Mouse (Mus musculus) kidney, embryonic 15.5 days (tissue): Measurements from ENCODE around the gene Cd3e. TPM values are rescaled to one million over a fixed set of nuclear protein-coding genes. Genes with fewer than 3 reads are reported as not detected.
A peak's percentile ranks its signal among the peaks of the same experiment; 100 is the strongest.

Source experiments
- ATAC-seq: fragments of 200-750 bp; cut with Nextera tagmentation; replicated peaks from 2 replicates; pipeline ENCODE4 v1.8.0; 2017; ENCODE audit warnings: moderate TSS enrichment; ENCODE audit not compliant: low FRiP score
- H3K27ac ChIP-seq: fragments of 300-500 bp; sonication (generic); 2 replicates; pipeline ENCODE4 v1.5.1; 2015; ENCODE audit warnings: mild to moderate bottlenecking, inconsistent platforms
- H3K27me3 ChIP-seq: fragments of 300-500 bp; sonication (generic); 2 replicates; pipeline ENCODE4 v1.6.1; 2015; ENCODE audit warnings: inconsistent platforms
- H3K36me3 ChIP-seq: fragments of 300-500 bp; sonication (generic); 2 replicates; pipeline ENCODE4 v1.6.1; 2015; ENCODE audit warnings: inconsistent platforms
- H3K4me1 ChIP-seq: fragments of 300-500 bp; sonication (generic); 2 replicates; pipeline ENCODE4 v1.6.1; 2015; ENCODE audit warnings: inconsistent platforms
- H3K4me2 ChIP-seq: fragments of 300-500 bp; sonication (generic); 2 replicates; pipeline ENCODE4 v1.6.1; 2015; ENCODE audit warnings: moderate library complexity, mild to moderate bottlenecking, inconsistent platforms
- H3K4me3 ChIP-seq: fragments of 300-500 bp; sonication (generic); replicated peaks from 2 replicates; pipeline ENCODE4 v1.5.1; 2015; ENCODE audit warnings: mild to moderate bottlenecking, inconsistent platforms
- H3K9ac ChIP-seq: fragments of 300-500 bp; sonication (generic); 2 replicates; pipeline ENCODE4 v1.6.1; 2015; ENCODE audit warnings: mild to moderate bottlenecking, inconsistent platforms
- H3K9me3 ChIP-seq: fragments of 300-500 bp; sonication (generic); replicated peaks from 2 replicates; pipeline ENCODE4 v1.6.1; 2016; ENCODE audit warnings: inconsistent platforms
- WGBS: fragments of 180-500 bp; shearing (Covaris S2); methylation state at CpG from one replicate; pipeline ENCODE4 v1.1.7; 2015; ENCODE audit warnings: mixed read lengths; 5-methylcytosine and 5-hydroxymethylcytosine counted together
- polyA plus RNA-seq: library from polyadenylated mRNA; unstranded; fragments of >200 nt; fragmentation: Nextera tagmentation; extraction: Ambion mirVana; gene quantifications from 2 replicates; pipeline ENCODE4 v1.2.1, GENCODE M21; 2015

Cd3e gene
- polyA plus RNA-seq, 1 experiment from 2014 or later = not detected

DNA sequence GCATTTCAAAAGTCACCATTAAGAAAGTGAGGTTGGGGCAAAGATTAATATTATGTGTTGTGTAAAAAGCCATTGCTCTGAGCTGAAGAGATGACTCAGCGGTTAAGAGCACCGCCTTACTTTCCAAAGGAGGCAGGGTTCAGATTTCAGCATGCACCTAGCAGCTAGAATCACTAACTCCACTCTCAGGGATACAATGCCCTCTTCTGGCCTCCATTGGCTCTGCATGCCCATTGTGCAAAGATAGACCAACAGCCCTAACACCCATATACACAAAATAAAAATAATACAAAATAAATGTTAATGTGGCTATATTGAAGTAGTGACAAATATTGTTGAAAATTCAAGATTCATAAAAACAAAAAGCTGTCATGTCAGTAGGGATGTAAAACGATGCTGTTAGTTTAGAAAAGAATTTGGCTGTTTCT, 42.6 kb downstream of the Cd3e start:
- H3K4me3 ChIP-seq = no peak overlapping the region
- H3K9me3 ChIP-seq = no peaks in the 10 kb centered on the region
- H3K27me3 ChIP-seq = peaks cover 10% of the 10 kb centered on the region
- no peak overlapping the region for H3K27ac ChIP-seq
- no peak overlapping the region for H3K4me2 ChIP-seq
- ATAC-seq = 0 out of 2 replicates have a peak, but pooled peaks have one; percentile 28
- peaks cover 14% of the 10 kb centered on the region for H3K36me3 ChIP-seq
- peaks cover 16% of the 10 kb centered on the region for H3K4me1 ChIP-seq
- no peak overlapping the region for H3K9ac ChIP-seq
- WGBS = 23% methylated on average over 3 of the region's 3 CpGs

DNA sequence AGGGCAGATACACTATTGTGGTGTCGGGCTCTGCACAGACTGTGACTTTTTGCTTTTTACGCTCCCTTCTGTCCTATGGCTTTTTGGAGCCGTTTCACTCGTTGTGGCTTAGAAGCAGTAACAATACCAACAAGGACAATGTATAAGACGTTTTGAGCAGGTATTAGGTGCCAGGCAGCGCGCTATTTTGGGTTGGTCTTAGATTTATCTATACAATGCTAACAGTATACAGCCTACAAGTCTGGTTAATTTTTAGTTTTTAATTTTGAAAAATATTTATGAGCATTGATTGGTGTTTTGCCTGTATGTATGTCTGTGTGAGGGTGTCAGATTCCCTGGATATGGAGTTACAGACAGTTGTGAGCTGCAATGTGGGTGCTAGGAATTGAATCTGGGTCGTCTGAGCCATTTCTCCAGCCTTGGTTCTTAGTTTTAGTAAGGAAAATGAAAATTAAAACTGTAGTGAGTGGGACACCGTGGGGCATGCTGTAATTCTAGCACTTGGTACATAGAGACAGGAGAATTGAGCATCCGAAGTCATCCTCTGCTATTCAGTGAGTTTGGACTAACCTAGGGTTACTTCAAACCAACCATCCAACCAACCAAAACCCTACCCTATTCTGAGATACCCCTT, 43.5 kb downstream of the Cd3e start:
- Histone ChIP-seq H3K9me3 (no peaks in the 10 kb centered on the region), H3K4me2 (peak overlapping the region; percentile 93), H3K4me1 (peaks cover 16% of the 10 kb centered on the region), H3K9ac (peak overlapping the region; percentile 47; the same call in 1 of the 2 replicates), H3K27me3 (peaks cover 10% of the 10 kb centered on the region), H3K36me3 (peaks cover 22% of the 10 kb centered on the region), H3K27ac (peak overlapping the region; percentile 63; the same call in 1 of the 2 replicates), H3K4me3 (peak overlapping the region; percentile 80)
- 12% methylated on average over 10 of the region's 10 CpGs for WGBS
- ATAC-seq = no peak; the same call in 1 of the 2 replicates

DNA sequence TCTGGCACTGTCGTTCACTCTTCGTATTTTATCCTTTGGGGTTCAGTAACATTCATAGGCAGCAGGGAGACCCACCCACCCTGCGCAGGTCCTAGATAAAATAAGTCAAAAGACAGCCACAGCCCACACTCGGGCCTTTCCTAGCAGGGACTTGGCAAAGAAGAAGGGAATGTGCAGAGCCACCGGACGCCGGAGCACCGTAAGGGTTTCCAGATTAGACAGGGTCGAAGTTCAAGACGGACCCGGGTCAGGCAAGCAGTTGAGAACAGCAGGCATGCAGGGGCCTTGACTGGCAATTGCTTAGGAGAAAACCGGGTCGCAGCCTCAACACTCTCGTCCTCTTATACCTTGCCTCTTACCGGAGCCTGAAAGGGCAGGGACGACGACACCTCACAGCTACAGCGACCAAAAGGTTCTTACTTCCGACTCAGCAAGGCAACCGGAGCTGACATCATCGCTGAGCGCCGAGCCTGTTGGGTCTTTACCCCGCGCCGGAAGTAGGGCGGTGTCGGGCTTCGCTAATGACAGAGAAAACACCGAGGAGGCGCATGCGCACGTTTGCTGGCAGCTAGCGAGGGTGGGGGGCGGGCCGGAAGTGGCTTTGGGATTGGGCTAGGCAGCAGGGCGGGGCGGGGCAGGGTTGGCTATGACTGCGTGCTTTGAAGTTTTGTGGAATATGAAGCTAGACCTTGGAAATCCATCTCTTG, 44.1 kb downstream of the Cd3e start, which contains the start of gene Ube4a:
Gene Ube4a, minus strand, starts transcription at position 475 of the 707 bp plus-strand sequence.
- peak within 1 kb of the TSS; percentile 80 for H3K4me3 ChIP-seq
- peak; percentile 94 for ATAC-seq
- peak within 1 kb of the TSS; percentile 63; the same call in 1 of the 2 replicates for H3K27ac ChIP-seq
- H3K4me2 ChIP-seq = peak within 1 kb of the TSS; percentile 93
- peaks cover 16% of the 10 kb centered on the region for H3K4me1 ChIP-seq
- peak within 1 kb of the TSS; percentile 75 for H3K9ac ChIP-seq
- H3K9me3 ChIP-seq = no peaks in the 10 kb centered on the region
- peaks cover 27% of the 10 kb centered on the region for H3K36me3 ChIP-seq
- H3K27me3 ChIP-seq = peaks cover 7% of the 10 kb centered on the region
- under 1% methylated on average over 39 of the region's 39 CpGs for WGBS

- 89% methylated on average over 3 of the region's 3 CpGs for WGBS
- Histone ChIP-seq H3K9me3 (no peaks in the 10 kb centered on the region), H3K27ac (no peak overlapping the region), H3K4me3 (no peak overlapping the region), H3K36me3 (peaks cover 80% of the 10 kb centered on the region), H3K9ac (no peak overlapping the region), H3K27me3 (no peaks in the 10 kb centered on the region), H3K4me1 (no peaks in the 10 kb centered on the region), H3K4me2 (no peak overlapping the region)
- ATAC-seq = no peak
These were observed 55.0 kb downstream of the Cd3e start for GRCm38 (mm10) chr9:44954432-44954831.

Other genes with a start within 250 kb of the Cd3e start
- 201 and 202 TPM in 2 replicates for gene Arcn1, start 241.8 kb downstream of the Cd3e start, polyA plus RNA-seq
- gene Ift46, start 241.7 kb downstream of the Cd3e start, polyA plus RNA-seq = 99.3 and 105 TPM in 2 replicates
- 20.0 and 24.6 TPM in 2 replicates for gene Tmem25, start 210.3 kb downstream of the Cd3e start, polyA plus RNA-seq
- 87.3 and 99.8 TPM in 2 replicates for gene Ttc36, start 206.6 kb downstream of the Cd3e start, polyA plus RNA-seq
- gene Kmt2a, start 128.3 kb downstream of the Cd3e start, polyA plus RNA-seq = 14.6 and 16.3 TPM in 2 replicates
- 714 and 843 TPM in 2 replicates for gene Atp5l, start 88.9 kb downstream of the Cd3e start, polyA plus RNA-seq
- gene Ube4a, start 44.0 kb downstream of the Cd3e start, polyA plus RNA-seq = 23.7 and 25.5 TPM in 2 replicates
- gene Cd3g, start 29.2 kb downstream of the Cd3e start, polyA plus RNA-seq = not detected in 2 replicates
- gene Cd3d, start 27.8 kb downstream of the Cd3e start, polyA plus RNA-seq = not detected in 2 replicates
- 17.9 and 20.5 TPM in 2 replicates for gene Mpzl2, start 30.2 kb upstream of the Cd3e start, polyA plus RNA-seq
- gene Mpzl3, start 45.6 kb upstream of the Cd3e start, polyA plus RNA-seq = 2.7 and 3.0 TPM in 2 replicates
- gene Jaml, start 69.6 kb upstream of the Cd3e start, polyA plus RNA-seq = 0.19 and 0.42 TPM in 2 replicates
- gene Scn2b, start 108.2 kb upstream of the Cd3e start, polyA plus RNA-seq = 4.6 and 5.4 TPM in 2 replicates
- 0.51 and 0.62 TPM in 2 replicates for gene Scn4b, start 128.8 kb upstream of the Cd3e start, polyA plus RNA-seq
- gene BC049352, start 172.4 kb upstream of the Cd3e start, polyA plus RNA-seq = not detected in 2 replicates
- 0.27 and 1.4 TPM in 2 replicates for gene Tmprss4, start 194.5 kb upstream of the Cd3e start, polyA plus RNA-seq